Comparison of ENCODE assay signal across 20 mouse cellular contexts in the genomic region with DNA sequence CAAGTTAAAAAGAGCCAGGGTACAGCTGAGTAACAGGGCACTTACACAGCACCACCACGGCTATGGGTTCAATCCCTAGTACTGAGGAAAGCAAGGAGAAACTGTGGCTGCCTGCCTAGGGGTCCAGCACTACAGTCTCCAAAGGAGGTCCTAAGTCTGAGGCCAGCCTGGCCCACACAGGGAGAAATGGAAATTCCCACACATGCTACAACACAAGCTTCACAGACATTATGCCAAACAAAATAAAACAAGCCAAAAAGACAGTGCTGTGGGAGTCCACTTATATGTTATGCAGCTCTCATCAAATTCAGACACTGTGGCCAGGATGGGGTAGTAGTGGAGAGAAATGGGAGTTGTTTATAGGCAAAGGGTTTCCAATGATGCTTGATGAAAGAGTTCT. TPM values are rescaled to one million over a fixed set of nuclear protein-coding genes. Genes with fewer than 3 reads are reported as not detected.
A peak's percentile ranks its signal among the peaks of the same experiment; 100 is the strongest.
DNase-seq lines count a peak whose midpoint lies in the region; ATAC-seq and TF ChIP-seq lines count a peak whose summit lies in the region.
"Had no signal": no experiment of that assay in that cellular context is flagged by ENCODE, and none has a peak within 500 bp of the region (broad histone marks: within the 10 kb centered on the region; RNA-seq: fewer than 3 reads in every experiment).

No protein-coding gene starts in this region.

- no peak for TF ChIP-seq EP300 in liver, embryonic 14.5 days (IDR thresholded peaks at IDR 0.05; ENCODE audit: low read depth)

- H3K4me3 ChIP-seq in liver, embryonic 11.5 days (ENCODE audit: low read depth, low read length), result no peak overlapping the region
- no peak overlapping the region for H3K4me3 ChIP-seq in midbrain, embryonic 11.5 days (ENCODE audit: low read depth, low read length)
- no peak overlapping the region for H3K4me3 ChIP-seq in midbrain, postnatal 0 days (ENCODE audit: low read depth, low read length)
- H3K4me3 ChIP-seq in liver, embryonic 14.5 days (ENCODE audit: insufficient read depth in 1 of 2, low read depth in 2 of 2, low read length in 2 of 2), result no peak overlapping the region
- no peak overlapping the region for H3K4me3 ChIP-seq in liver, embryonic 16.5 days (ENCODE audit: low read depth, low read length)
- no peak overlapping the region for H3K4me3 ChIP-seq in intestine, embryonic 16.5 days (ENCODE audit: low read length)
- H3K4me3 ChIP-seq: embryonic facial prominence, embryonic 10.5 days; embryonic facial prominence, embryonic 12.5 days; forebrain, embryonic 13.5 days; forebrain, embryonic 15.5 days had no signal

- H3K27ac ChIP-seq in liver, embryonic 11.5 days (ENCODE audit: low read depth, low read length), result 0 out of 2 replicates have a peak overlapping the region, but pooled peaks have one; percentile 34
- H3K27ac ChIP-seq in midbrain, embryonic 11.5 days (ENCODE audit: low read depth, low read length), result no peak overlapping the region
- no peak overlapping the region for H3K27ac ChIP-seq in midbrain, postnatal 0 days (ENCODE audit: low read depth, low read length)
- H3K27ac ChIP-seq in liver, embryonic 14.5 days, result 0 out of 2 replicates have a peak overlapping the region, but pooled peaks have one; percentile 22
- H3K27ac ChIP-seq in liver, embryonic 16.5 days (ENCODE audit: low read length), result 0 out of 2 replicates have a peak overlapping the region, but pooled peaks have one; percentile 0
- H3K27ac ChIP-seq in intestine, embryonic 16.5 days (ENCODE audit: low read length), result no peak overlapping the region
- H3K27ac ChIP-seq: embryonic facial prominence, embryonic 10.5 days; embryonic facial prominence, embryonic 12.5 days; forebrain, embryonic 13.5 days; forebrain, embryonic 15.5 days had no signal

- H3K9ac ChIP-seq in liver, embryonic 11.5 days (ENCODE audit: low read depth, low read length), result no peak overlapping the region
- H3K9ac ChIP-seq in midbrain, embryonic 11.5 days (ENCODE audit: low read length), result no peak overlapping the region
- H3K9ac ChIP-seq in midbrain, postnatal 0 days (replicated peaks; ENCODE audit: low read length, poor library complexity, severe bottlenecking), result no peak overlapping the region
- H3K9ac ChIP-seq in liver, embryonic 14.5 days (replicated peaks), result no peak overlapping the region
- no peak overlapping the region for H3K9ac ChIP-seq in liver, embryonic 16.5 days (ENCODE audit: low read depth, low read length)
- no peak overlapping the region for H3K9ac ChIP-seq in intestine, embryonic 16.5 days (ENCODE audit: low read depth, low read length)
- H3K9ac ChIP-seq: embryonic facial prominence, embryonic 12.5 days; forebrain, embryonic 13.5 days; forebrain, embryonic 15.5 days had no signal

- no peak for DNase-seq in liver, embryonic 11.5 days (ENCODE audit: low spot score)
- no peak for DNase-seq in liver
- DNase-seq in midbrain, embryonic 11.5 days (ENCODE audit: low spot score, missing footprints), result peak; percentile 76
- no peak for DNase-seq in midbrain, postnatal 0 days (ENCODE audit: low spot score)
- no peak for DNase-seq in liver, embryonic 14.5 days (ENCODE audit: low read depth in 3 of 3, low spot score in 3 of 3)
- DNase-seq in kidney, postnatal 14 days, result no peak
- DNase-seq: adrenal gland, adult 2 months; adrenal gland, postnatal 10 days; adrenal gland, postnatal 25 days; cerebellum, adult 11 months; cerebellum, adult 2 months; cerebellum, adult 9-10 months; cerebellum, postnatal 10 days; cerebellum, postnatal 25 days had no signal

- no peaks in the 10 kb centered on the region for H3K36me3 ChIP-seq in liver, embryonic 11.5 days (ENCODE audit: control insufficient read depth, insufficient read depth, low read length)
- H3K36me3 ChIP-seq in midbrain, embryonic 11.5 days (ENCODE audit: control insufficient read depth, insufficient read depth, low read length), result no peaks in the 10 kb centered on the region
- no peaks in the 10 kb centered on the region for H3K36me3 ChIP-seq in midbrain, postnatal 0 days (ENCODE audit: insufficient read depth, low read length)
- H3K36me3 ChIP-seq in liver, embryonic 14.5 days (replicated peaks; ENCODE audit: control insufficient read depth, insufficient read depth, low read depth), result no peaks in the 10 kb centered on the region; the same call in 1 of the 2 replicates
- H3K36me3 ChIP-seq in liver, embryonic 16.5 days (ENCODE audit: control insufficient read depth, insufficient read depth), result no peaks in the 10 kb centered on the region
- no peaks in the 10 kb centered on the region for H3K36me3 ChIP-seq in intestine, embryonic 16.5 days (ENCODE audit: control insufficient read depth, insufficient read depth, low read length)
- H3K36me3 ChIP-seq: embryonic facial prominence, embryonic 12.5 days; forebrain, embryonic 15.5 days had no signal

- no peaks in the 10 kb centered on the region for H3K9me3 ChIP-seq in liver, embryonic 11.5 days (ENCODE audit: control insufficient read depth, low read length)
- no peaks in the 10 kb centered on the region for H3K9me3 ChIP-seq in midbrain, embryonic 11.5 days (ENCODE audit: control insufficient read depth, low read length)
- H3K9me3 ChIP-seq in midbrain, postnatal 0 days (ENCODE audit: low read length), result no peaks in the 10 kb centered on the region
- H3K9me3 ChIP-seq in liver, embryonic 14.5 days (ENCODE audit: control insufficient read depth, low read length), result no peaks in the 10 kb centered on the region
- H3K9me3 ChIP-seq in liver, embryonic 16.5 days (replicated peaks; ENCODE audit: control insufficient read depth, low read length), result no peaks in the 10 kb centered on the region
- no peaks in the 10 kb centered on the region for H3K9me3 ChIP-seq in intestine, embryonic 16.5 days (ENCODE audit: control insufficient read depth, low read length)
- H3K9me3 ChIP-seq: embryonic facial prominence, embryonic 10.5 days; embryonic facial prominence, embryonic 12.5 days; forebrain, embryonic 13.5 days; forebrain, embryonic 15.5 days had no signal

- peaks cover 55% of the 10 kb centered on the region for H3K4me1 ChIP-seq in liver, embryonic 11.5 days (replicated peaks; ENCODE audit: control insufficient read depth, insufficient read depth, low read length)
- H3K4me1 ChIP-seq in midbrain, embryonic 11.5 days (ENCODE audit: control insufficient read depth, insufficient read depth, low read length), result peaks cover 5% of the 10 kb centered on the region
- peaks cover 11% of the 10 kb centered on the region; the same call in 1 of the 2 replicates for H3K4me1 ChIP-seq in midbrain, postnatal 0 days (ENCODE audit: insufficient read depth, low read length)
- peaks cover 60 to 65% of the 10 kb centered on the region in 2 experiments for H3K4me1 ChIP-seq in liver, embryonic 14.5 days (replicated peaks; ENCODE audit: control insufficient read depth in 2 of 2, insufficient read depth in 2 of 2, low read length in 1 of 2)
- H3K4me1 ChIP-seq in liver, embryonic 16.5 days (ENCODE audit: control insufficient read depth, low read depth, low read length), result peaks cover 75% of the 10 kb centered on the region
- H3K4me1 ChIP-seq in intestine, embryonic 16.5 days (ENCODE audit: control insufficient read depth, insufficient read depth, low read length), result peaks cover 28% of the 10 kb centered on the region

- no peaks in the 10 kb centered on the region for H3K27me3 ChIP-seq in liver, embryonic 11.5 days (replicated peaks; ENCODE audit: control insufficient read depth, insufficient read depth, low read length)
- H3K27me3 ChIP-seq in midbrain, embryonic 11.5 days (ENCODE audit: control insufficient read depth, insufficient read depth, low read length), result no peaks in the 10 kb centered on the region
- no peaks in the 10 kb centered on the region for H3K27me3 ChIP-seq in midbrain, postnatal 0 days (ENCODE audit: insufficient read depth, low read length)
- H3K27me3 ChIP-seq in liver, embryonic 14.5 days (ENCODE audit: control insufficient read depth, insufficient read depth, low read length), result no peaks in the 10 kb centered on the region
- H3K27me3 ChIP-seq in liver, embryonic 16.5 days (ENCODE audit: control insufficient read depth, insufficient read depth, low read depth, low read length), result no peaks in the 10 kb centered on the region
- no peaks in the 10 kb centered on the region for H3K27me3 ChIP-seq in intestine, embryonic 16.5 days (replicated peaks; ENCODE audit: control insufficient read depth, insufficient read depth, low read length)
- H3K27me3 ChIP-seq: embryonic facial prominence, embryonic 12.5 days; forebrain, embryonic 13.5 days; forebrain, embryonic 15.5 days had no signal

- WGBS in liver, embryonic 11.5 days, result 74% methylated on average over 1 of the region's 1 CpGs
- WGBS in midbrain, embryonic 11.5 days, result 97% methylated on average over 1 of the region's 1 CpGs
- 92% methylated on average over 1 of the region's 1 CpGs for WGBS in midbrain, postnatal 0 days
- 74% methylated on average over 1 of the region's 1 CpGs for WGBS in liver, embryonic 14.5 days (ENCODE audit: insufficient replicate concordance)
- WGBS in liver, embryonic 16.5 days (ENCODE audit: insufficient replicate concordance), result 81% methylated on average over 1 of the region's 1 CpGs
- 92% methylated on average over 1 of the region's 1 CpGs for WGBS in intestine, embryonic 16.5 days

- no peak overlapping the region for H3K4me2 ChIP-seq in liver, embryonic 11.5 days
- H3K4me2 ChIP-seq in midbrain, embryonic 11.5 days, result no peak overlapping the region
- H3K4me2 ChIP-seq in midbrain, postnatal 0 days (ENCODE audit: low read depth, low read length, poor library complexity, severe bottlenecking), result no peak overlapping the region
- no peak overlapping the region for H3K4me2 ChIP-seq in liver, embryonic 14.5 days (ENCODE audit: low read depth)
- H3K4me2 ChIP-seq in liver, embryonic 16.5 days (ENCODE audit: low read depth, low read length), result no peak overlapping the region
- H3K4me2 ChIP-seq in intestine, embryonic 16.5 days (ENCODE audit: low read depth, low read length), result no peak overlapping the region
- H3K4me2 ChIP-seq: embryonic facial prominence, embryonic 12.5 days; forebrain, embryonic 13.5 days; forebrain, embryonic 15.5 days had no signal

- TF ChIP-seq CTCF in midbrain, postnatal 0 days (IDR thresholded peaks at IDR 0.05), result no peak
- TF ChIP-seq CTCF in liver, embryonic 14.5 days (IDR thresholded peaks at IDR 0.05; ENCODE audit: low read depth), result no peak

- no peak for ATAC-seq in liver, embryonic 11.5 days (replicated peaks; ENCODE audit: low FRiP score)
- no peak for ATAC-seq in midbrain, embryonic 11.5 days (ENCODE audit: low FRiP score)
- ATAC-seq in midbrain, postnatal 0 days (ENCODE audit: low FRiP score), result no peak
- no peak for ATAC-seq in liver, embryonic 14.5 days (ENCODE audit: insufficient read depth)
- ATAC-seq in liver, embryonic 16.5 days (ENCODE audit: low read depth), result no peak
- no peak for ATAC-seq in intestine, embryonic 16.5 days
- ATAC-seq: forebrain, embryonic 13.5 days; forebrain, embryonic 15.5 days had no signal

RNA-seq across cellular contexts. Expression of gene Tmem131, which starts 11.2 kb away (rescaled TPM):
- polyA plus RNA-seq in liver, embryonic 11.5 days (2014; fragmentation: Nextera tagmentation; extraction: Ambion mirVana), result 19.1 and 19.8 TPM in 2 replicates
- polyA plus RNA-seq in midbrain, embryonic 11.5 days (2014; fragmentation: Nextera tagmentation; extraction: Ambion mirVana), result 14.7 and 15.2 TPM in 2 replicates
- total RNA-seq in midbrain, postnatal 0 days (2014; rRNA removed), result 25.8 and 36.8 TPM in 2 replicates
- 8.6 and 11.1 TPM in 2 replicates for polyA plus RNA-seq in midbrain, postnatal 0 days (2015; fragmentation: Nextera tagmentation; extraction: Ambion mirVana)
- polyA plus RNA-seq in liver, embryonic 14.5 days (2012; rRNA removed), result 13.6 and 14.9 TPM in 2 replicates
- 10.6 and 11.2 TPM in 2 replicates for polyA plus RNA-seq in liver, embryonic 14.5 days (2014; fragmentation: Nextera tagmentation; extraction: Ambion mirVana)
- polyA plus RNA-seq in liver, embryonic 16.5 days (2015; fragmentation: Nextera tagmentation; extraction: Ambion mirVana), result 7.7 and 8.8 TPM in 2 replicates
- polyA plus RNA-seq in intestine, embryonic 16.5 days (2015; fragmentation: Nextera tagmentation; extraction: Ambion mirVana), result 9.3 and 11.3 TPM in 2 replicates

Comparison
In these comparisons a context has a peak if more than half of its experiments do, and no peak if none do; other contexts are left out.
1. H3K27ac ChIP-seq: peak in liver, embryonic 11.5 days (single experiment), liver, embryonic 14.5 days (single experiment) and liver, embryonic 16.5 days (single experiment); none in midbrain, embryonic 11.5 days (single experiment), midbrain, postnatal 0 days (single experiment) and intestine, embryonic 16.5 days (single experiment).